Mouse (Mus musculus) spleen, adult 2 months (tissue): ENCODE measurements around the gene Olfr522. TPM values are rescaled to one million over a fixed set of nuclear protein-coding genes. Genes with fewer than 3 reads are reported as not detected.

ENCODE experiments used
- DNase-seq, 2 experiments: peaks; one replicate each; pipeline versions ENCODE4 v3.0.0 to v3.0.0-alpha.2; 2012 to 2021; ENCODE audit warnings: low spot score in 2 of 2, low read depth in 1 of 2
- H3K27ac ChIP-seq: fragments of 200-500 bp; 2 replicates; pipeline ENCODE4 v1.5.1; 2012; ENCODE audit warnings: low read length, inconsistent platforms; ENCODE audit not compliant: insufficient read depth
- H3K27me3 ChIP-seq: fragments of 200-500 bp; 2 replicates; pipeline ENCODE4 v1.6.1; 2012; ENCODE audit warnings: mild to moderate bottlenecking, moderate library complexity, low read length, inconsistent platforms; ENCODE audit not compliant: control insufficient read depth, insufficient read depth
- H3K36me3 ChIP-seq: fragments of 200-500 bp; 2 replicates; pipeline ENCODE4 v1.6.1; 2012; ENCODE audit warnings: mild to moderate bottlenecking, low read length, inconsistent platforms; ENCODE audit not compliant: control insufficient read depth, insufficient read depth
- H3K4me1 ChIP-seq: fragments of 200-500 bp; 2 replicates; pipeline ENCODE4 v1.6.1; 2011; ENCODE audit warnings: inconsistent platforms; ENCODE audit not compliant: control insufficient read depth, insufficient read depth, insufficient read length
- H3K4me3 ChIP-seq: fragments of 200-500 bp; 2 replicates; pipeline ENCODE4 v1.5.1; 2011; ENCODE audit warnings: mild to moderate bottlenecking, inconsistent platforms; ENCODE audit not compliant: insufficient read depth, insufficient read length; ENCODE audit errors: extremely low read depth
- CTCF ChIP-seq: fragments of 200-500 bp; IDR thresholded peaks from 2 replicates; pipeline ENCODE4 v1.5.1; 2011; ENCODE audit warnings: mild to moderate bottlenecking, inconsistent platforms; ENCODE audit not compliant: insufficient read depth, insufficient read length, insufficient replicate concordance; ENCODE audit errors: extremely low read depth
- POLR2A ChIP-seq: fragments of 200-500 bp; IDR thresholded peaks from 2 replicates; pipeline ENCODE4 v1.6.1; 2011; ENCODE audit warnings: low read depth, low read length, inconsistent platforms
- WGBS: fragments of 180-500 bp; shearing (Covaris S2); methylation state at CpG from one replicate; pipeline ENCODE4 v1.1.7; 2018; 5-methylcytosine and 5-hydroxymethylcytosine counted together
- polyA plus RNA-seq: library from polyadenylated mRNA; depleted of rRNA; stranded (reverse); fragments of >200 nt; gene quantifications from 2 replicates; pipeline ENCODE4 v1.2.3, GENCODE M21; 2012

The Olfr522 gene
- polyA plus RNA-seq, 1 experiment, result not detected

DNA sequence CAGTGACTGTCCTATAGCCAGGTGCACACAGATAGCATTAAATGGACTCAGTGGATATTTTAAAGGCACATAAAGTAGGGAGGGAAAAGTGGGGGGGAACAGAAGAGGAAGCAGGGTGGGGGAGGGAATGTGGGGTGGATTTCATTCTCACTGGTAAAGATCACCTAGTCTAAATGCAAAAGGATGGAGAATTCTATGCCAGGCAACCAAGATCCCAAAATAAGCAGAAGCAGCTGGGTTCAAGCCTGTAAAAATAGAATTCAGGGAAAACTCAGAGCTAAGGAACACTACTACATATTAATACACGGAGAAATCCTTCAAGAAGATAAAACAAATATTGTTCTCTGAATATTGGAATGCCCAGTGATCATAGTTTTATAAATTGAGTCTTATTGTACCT is 3.4 kb upstream of the Olfr522 start:
- no peak for DNase-seq
- no peak overlapping the region for H3K4me3 ChIP-seq
- H3K27me3 ChIP-seq, result no peaks in the 10 kb centered on the region
- no peaks in the 10 kb centered on the region for H3K4me1 ChIP-seq
- no peak overlapping the region for H3K27ac ChIP-seq
- WGBS, result 80% methylated on average over 1 of the region's 1 CpGs
- TF ChIP-seq CTCF, result no peak
- TF ChIP-seq POLR2A, result no peak
- H3K36me3 ChIP-seq, result no peaks in the 10 kb centered on the region

- 73% methylated on average over 3 of the region's 3 CpGs for WGBS
- no peaks in the 10 kb centered on the region for H3K4me1 ChIP-seq
Observed at GRCm38 (mm10) chr7:140160363-140160762, 4.2 kb downstream of the Olfr522 start.

GRCm38 (mm10) chr7:140154218-140154927 is 10.2 kb downstream of the Olfr522 start, which contains the start of gene Sprn:
Gene Sprn (minus strand): TSS chr7:140154877.
- H3K27me3 ChIP-seq, result peaks cover 8% of the 10 kb centered on the region; the same call in 1 of the 2 replicates
- DNase-seq, result no peak
- TF ChIP-seq POLR2A (no peak), CTCF (no peak)
- peaks cover 2% of the 10 kb centered on the region; the same call in 1 of the 2 replicates for H3K36me3 ChIP-seq
- H3K4me1 ChIP-seq, result no peaks in the 10 kb centered on the region
- no peak within 1 kb of the TSS for H3K4me3 ChIP-seq
- WGBS, result 18% methylated on average over 28 of the region's 28 CpGs
- no peak within 1 kb of the TSS for H3K27ac ChIP-seq

More at GRCm38 (mm10) chr7:140160363-140160762, 4.2 kb downstream of the Olfr522 start:
- H3K4me3 ChIP-seq, result no peak overlapping the region
- no peak for DNase-seq
- no peaks in the 10 kb centered on the region for H3K27me3 ChIP-seq
- TF ChIP-seq POLR2A (no peak), CTCF (no peak)
- H3K27ac ChIP-seq, result no peak overlapping the region
- H3K36me3 ChIP-seq, result no peaks in the 10 kb centered on the region

- H3K4me3 ChIP-seq, result no peak overlapping the region
- no peak for DNase-seq
- no peak for TF ChIP-seq CTCF
- TF ChIP-seq POLR2A, result no peak
- H3K4me1 ChIP-seq, result no peaks in the 10 kb centered on the region
- H3K27ac ChIP-seq, result no peak overlapping the region
- H3K36me3 ChIP-seq, result peaks cover 2% of the 10 kb centered on the region; the same call in 1 of the 2 replicates
- peaks cover 8% of the 10 kb centered on the region; the same call in 1 of the 2 replicates for H3K27me3 ChIP-seq
- 34% methylated on average over 4 of the region's 4 CpGs for WGBS
Observed at GRCm38 (mm10) chr7:140153829-140154217, 10.7 kb downstream of the Olfr522 start.

- H3K27me3 ChIP-seq, result peaks cover 8% of the 10 kb centered on the region; the same call in 1 of the 2 replicates
- TF ChIP-seq CTCF, result no peak
- TF ChIP-seq POLR2A, result no peak
- no peak overlapping the region for H3K27ac ChIP-seq
- no peak overlapping the region for H3K4me3 ChIP-seq
- H3K36me3 ChIP-seq, result peaks cover 2% of the 10 kb centered on the region; the same call in 1 of the 2 replicates
- WGBS, result 9% methylated on average over 28 of the region's 28 CpGs
- no peaks in the 10 kb centered on the region for H3K4me1 ChIP-seq
- no peak for DNase-seq
Observed at GRCm38 (mm10) chr7:140153383-140153782, 11.2 kb downstream of the Olfr522 start.

DNA sequence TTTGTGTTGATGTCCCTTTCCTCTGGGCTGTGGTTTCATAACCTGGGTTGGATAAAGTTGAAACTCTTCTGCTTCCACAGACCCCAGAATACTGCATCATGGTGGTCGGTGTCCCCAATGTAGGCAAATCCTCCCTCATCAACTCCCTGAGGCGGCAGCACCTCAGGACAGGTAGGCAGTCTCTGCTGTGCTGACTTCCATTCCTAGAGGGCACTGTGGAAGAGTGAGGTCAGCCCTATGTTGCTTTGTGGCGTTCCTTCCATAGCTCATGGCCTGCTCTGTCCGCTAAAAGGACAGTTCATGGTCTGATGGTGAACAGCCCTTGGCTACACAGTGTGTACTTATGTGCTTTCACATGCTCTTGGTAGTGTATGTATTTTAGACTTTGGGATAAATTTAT is 20.0 kb downstream of the Olfr522 start:
- TF ChIP-seq CTCF, result no peak
- no peak for TF ChIP-seq POLR2A
- WGBS, result 97% methylated on average over 4 of the region's 4 CpGs
- Histone ChIP-seq H3K4me1 (no peaks in the 10 kb centered on the region), H3K4me3 (no peak overlapping the region), H3K27me3 (no peaks in the 10 kb centered on the region), H3K27ac (no peak overlapping the region), H3K36me3 (peaks cover 14% of the 10 kb centered on the region)
- no peak for DNase-seq

DNA sequence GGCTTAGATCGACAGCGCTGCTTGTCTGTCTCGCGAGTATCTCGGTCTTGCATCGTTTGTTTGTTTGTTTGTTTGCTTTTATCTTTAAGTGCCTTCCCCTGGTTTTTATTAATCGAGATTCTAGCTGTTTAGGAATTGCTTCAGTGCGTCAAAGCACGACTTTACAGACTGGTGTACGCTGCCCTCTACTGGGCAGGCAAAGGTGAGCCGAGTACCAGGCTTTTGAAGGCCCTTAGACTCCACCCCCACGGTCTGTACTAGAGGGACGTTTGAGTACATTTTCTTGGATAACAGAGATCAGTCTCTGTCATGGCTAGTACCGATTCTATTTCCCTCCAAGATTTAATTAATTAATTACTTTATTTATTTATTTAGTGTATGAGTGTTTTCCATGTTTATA is 23.2 kb downstream of the Olfr522 start:
- 5% methylated on average over 14 of the region's 14 CpGs for WGBS
- Histone ChIP-seq H3K36me3 (peaks cover 3% of the 10 kb centered on the region), H3K27me3 (no peaks in the 10 kb centered on the region), H3K4me1 (no peaks in the 10 kb centered on the region), H3K27ac (no peak overlapping the region), H3K4me3 (no peak overlapping the region)
- peak; percentile 60 to 71 for DNase-seq
- TF ChIP-seq CTCF (peak; percentile 79; the same call in 1 of the 2 replicates), POLR2A (no peak)
